ENCODE assay signal across 16 mouse cellular contexts in genomic region chr3:138118831-138119230, GRCm38 (mm10). TPM values are rescaled to one million over a fixed set of nuclear protein-coding genes. Genes with fewer than 3 reads are reported as not detected.
A peak's percentile ranks its signal among the peaks of the same experiment; 100 is the strongest.
DNase-seq lines count a peak whose midpoint lies in the region; ATAC-seq and TF ChIP-seq lines count a peak whose summit lies in the region.
"Had no signal": no experiment of that assay in that cellular context is flagged by ENCODE, and none has a peak within 500 bp of the region (broad histone marks: within the 10 kb centered on the region; RNA-seq: fewer than 3 reads in every experiment).

No protein-coding gene starts in this region.

- no peaks in the 10 kb centered on the region for H3K36me3 ChIP-seq in heart, embryonic 13.5 days
- no peaks in the 10 kb centered on the region for H3K36me3 ChIP-seq in spleen, adult 2 months (ENCODE audit: control insufficient read depth, insufficient read depth, low read length)
- H3K36me3 ChIP-seq: embryonic facial prominence, embryonic 10.5 days; forebrain, embryonic 10.5 days; hindbrain, embryonic 15.5 days; midbrain, embryonic 10.5 days had no signal

- WGBS in heart, embryonic 13.5 days = 47% methylated on average over 14 of the region's 14 CpGs
- WGBS in spleen, adult 2 months = 55% methylated on average over 14 of the region's 14 CpGs

- peak overlapping the region; percentile 83 for H3K27ac ChIP-seq in heart, embryonic 13.5 days (replicated peaks)
- no peak overlapping the region for H3K27ac ChIP-seq in spleen, adult 2 months (ENCODE audit: insufficient read depth, low read length)
- H3K27ac ChIP-seq: embryonic facial prominence, embryonic 10.5 days; forebrain, embryonic 10.5 days; hindbrain, embryonic 15.5 days; liver, embryonic 14.5 days; midbrain, embryonic 10.5 days had no signal

- H3K4me2 ChIP-seq in heart, embryonic 13.5 days = peak overlapping the region; percentile 49
- H3K4me2 ChIP-seq: hindbrain, embryonic 15.5 days had no signal

- no peak for DNase-seq in heart, adult 9 months (ENCODE audit: low spot score in 2 of 2)
- DNase-seq in spleen, adult 2 months (ENCODE audit: low read depth in 1 of 2, low spot score in 2 of 2) = no peak
- DNase-seq in spleen, postnatal 36 days (ENCODE audit: low spot score in 2 of 2) = no peak
- no peak for DNase-seq in cerebellum, postnatal 4 days (ENCODE audit: low spot score in 2 of 2)
- DNase-seq in layer of hippocampus, adult 9-11 months = no peak
- DNase-seq: adrenal gland, postnatal 14 days; cerebellum, adult 11-12 months; thymus, postnatal 36 days had no signal

- TF ChIP-seq POLR2A in spleen, adult 2 months (IDR thresholded peaks at IDR 0.05; ENCODE audit: low read depth, low read length) = no peak

- H3K4me3 ChIP-seq in heart, embryonic 13.5 days = no peak overlapping the region; the same call in 1 of the 2 replicates
- peak overlapping the region; percentile 3; the same call in 1 of the 2 replicates for H3K4me3 ChIP-seq in spleen, adult 2 months (ENCODE audit: extremely low read depth, insufficient read depth, insufficient read length)
- H3K4me3 ChIP-seq: embryonic facial prominence, embryonic 10.5 days; forebrain, embryonic 10.5 days; hindbrain, embryonic 15.5 days; midbrain, embryonic 10.5 days had no signal

- no peak for TF ChIP-seq CTCF in spleen, adult 2 months (IDR thresholded peaks at IDR 0.05; ENCODE audit: extremely low read depth, insufficient read depth, insufficient read length, insufficient replicate concordance)

- peak overlapping the region; percentile 64 for H3K9ac ChIP-seq in heart, embryonic 13.5 days
- H3K9ac ChIP-seq: hindbrain, embryonic 15.5 days; liver, embryonic 14.5 days had no signal

- peaks cover 36% of the 10 kb centered on the region for H3K4me1 ChIP-seq in heart, embryonic 13.5 days
- H3K4me1 ChIP-seq in spleen, adult 2 months (ENCODE audit: control insufficient read depth, insufficient read depth, insufficient read length) = no peaks in the 10 kb centered on the region
- H3K4me1 ChIP-seq: embryonic facial prominence, embryonic 10.5 days; forebrain, embryonic 10.5 days; hindbrain, embryonic 15.5 days; midbrain, embryonic 10.5 days had no signal

- H3K27me3 ChIP-seq in heart, embryonic 13.5 days (replicated peaks) = no peaks in the 10 kb centered on the region
- no peaks in the 10 kb centered on the region for H3K27me3 ChIP-seq in spleen, adult 2 months (ENCODE audit: control insufficient read depth, insufficient read depth, low read length)
- H3K27me3 ChIP-seq: hindbrain, embryonic 15.5 days had no signal

- no peaks in the 10 kb centered on the region for H3K9me3 ChIP-seq in heart, embryonic 13.5 days
- H3K9me3 ChIP-seq: embryonic facial prominence, embryonic 10.5 days; forebrain, embryonic 10.5 days; hindbrain, embryonic 15.5 days; midbrain, embryonic 10.5 days had no signal

- no peak for ATAC-seq in heart, embryonic 13.5 days (ENCODE audit: extremely low read depth, insufficient number of reproducible peaks, low FRiP score, low TSS enrichment)
- peak; percentile 38 for ATAC-seq in inflammation-experienced regulatory T-cells, adult 6 months

RNA-seq across cellular contexts. Expression of gene Trmt10a, which starts 24.4 kb away (rescaled TPM):
- 8.5 and 10.1 TPM in 2 replicates for polyA plus RNA-seq in heart, embryonic 13.5 days (2015; fragmentation: Nextera tagmentation; extraction: Ambion mirVana)
- polyA plus RNA-seq in spleen, adult 2 months (2012; rRNA removed) = 0.43 and 0.64 TPM in 2 replicates
- 10 to 100 TPM in 2 of 3 experiments, 1 to 10 TPM in 1; 9.3 to 11.3 (median 10.4) TPM for polyA plus RNA-seq in inflammation-experienced regulatory T-cells, adult 6 months (2017; shearing (Covaris generic))

RNA-seq across cellular contexts. Expression of gene Mttp, which starts 25.9 kb away (rescaled TPM):
- polyA plus RNA-seq in heart, embryonic 13.5 days (2015; fragmentation: Nextera tagmentation; extraction: Ambion mirVana) = 6.6 and 7.6 TPM in 2 replicates
- 0.47 and 0.54 TPM in 2 replicates for polyA plus RNA-seq in spleen, adult 2 months (2012; rRNA removed)
- polyA plus RNA-seq in inflammation-experienced regulatory T-cells, adult 6 months (2017; shearing (Covaris generic)) = 1 to 10 TPM; 2.8 to 7.3 (median 2.9) TPM

RNA-seq across cellular contexts. Expression of gene Gm5105, which starts 51.6 kb away (rescaled TPM):
- 0.36 and 0.56 TPM in 2 replicates for polyA plus RNA-seq in heart, embryonic 13.5 days (2015; fragmentation: Nextera tagmentation; extraction: Ambion mirVana)
- not detected in 2 replicates for polyA plus RNA-seq in spleen, adult 2 months (2012; rRNA removed)
- polyA plus RNA-seq in inflammation-experienced regulatory T-cells, adult 6 months (2017; shearing (Covaris generic)) = not detected
- polyA plus RNA-seq: embryonic facial prominence, embryonic 10.5 days; forebrain, embryonic 10.5 days; liver, embryonic 14.5 days; midbrain, embryonic 10.5 days; stomach, embryonic 14.5 days had no signal

RNA-seq across cellular contexts. Expression of gene 1110002E22Rik, which starts 54.0 kb away (rescaled TPM):
- polyA plus RNA-seq in heart, embryonic 13.5 days (2015; fragmentation: Nextera tagmentation; extraction: Ambion mirVana) = 9.4 and 11.1 TPM in 2 replicates
- polyA plus RNA-seq in spleen, adult 2 months (2012; rRNA removed) = 0.05 and 0.08 TPM in 2 replicates
- polyA plus RNA-seq in inflammation-experienced regulatory T-cells, adult 6 months (2017; shearing (Covaris generic)) = not detected
